Mouse (Mus musculus): ENCODE results near the gene Lrrc7. TPM values are rescaled to one million over a fixed set of nuclear protein-coding genes. Genes with fewer than 3 reads are reported as not detected.

The Lrrc7 gene
- total RNA-seq, 1 experiment: not detected

DNA sequence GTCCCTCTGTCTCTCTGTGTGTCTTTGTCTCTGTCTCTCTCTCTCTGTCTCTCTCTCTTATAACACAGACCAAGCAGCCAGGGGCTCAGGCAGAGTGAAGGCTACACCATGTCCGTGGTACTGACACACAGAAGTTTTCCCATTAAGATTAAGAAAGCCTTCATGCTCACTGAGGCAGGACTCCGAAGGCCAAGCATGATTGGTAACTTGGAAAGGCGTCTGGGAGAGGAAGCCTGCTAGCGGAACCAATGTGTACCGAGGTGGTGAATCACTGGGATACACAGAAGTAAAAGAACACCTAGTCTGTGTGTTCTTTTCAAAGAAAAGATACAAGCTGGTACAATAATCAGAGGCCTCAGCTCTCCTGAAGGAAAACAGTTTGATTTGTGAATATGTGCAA, 484.2 kb downstream of the Lrrc7 start:
- no peak for DNase-seq (ENCODE audit: low read depth, low spot score)
- in situ Hi-C loops (cut with MboI; ENCODE audit: low sequenced_read_pairs in 2 of 2, unreplicated experiment in 2 of 2): no loop called here
- H3K4me3 ChIP-seq (ENCODE audit: insufficient read depth in 1 of 2, low read depth in 1 of 2, low read length in 2 of 2, poor library complexity in 1 of 2, severe bottlenecking in 1 of 2): no peak overlapping the region
- H3K27ac ChIP-seq (ENCODE audit: insufficient read depth, low read depth, low read length, poor library complexity, severe bottlenecking): no peak overlapping the region
- no peaks in the 10 kb centered on the region for H3K36me3 ChIP-seq (ENCODE audit: control insufficient read depth, insufficient read depth, low read length, poor library complexity, severe bottlenecking)
- TF ChIP-seq HCFC1 (IDR thresholded peaks at IDR 0.05; ENCODE audit: borderline replicate concordance, insufficient read depth, low read length) (no peak), ZNF384 (IDR thresholded peaks at IDR 0.05; ENCODE audit: low read depth, low read length) (no peak), ZC3H11A (IDR thresholded peaks at IDR 0.05; ENCODE audit: borderline replicate concordance, low read depth, low read length) (no peak), MAFK (IDR thresholded peaks at IDR 0.05; ENCODE audit: insufficient read depth, low read depth, low read length) (no peak)
- H3K9me3 ChIP-seq (ENCODE audit: control insufficient read depth, insufficient read depth, low read depth, low read length): no peaks in the 10 kb centered on the region
- H3K9ac ChIP-seq (ENCODE audit: insufficient read depth, low read depth, low read length, poor library complexity, severe bottlenecking): no peak overlapping the region
- H3K4me1 ChIP-seq (ENCODE audit: control insufficient read depth in 2 of 2, insufficient read depth in 2 of 2, low read length in 2 of 2, poor library complexity in 1 of 2): no peaks in the 10 kb centered on the region

DNA sequence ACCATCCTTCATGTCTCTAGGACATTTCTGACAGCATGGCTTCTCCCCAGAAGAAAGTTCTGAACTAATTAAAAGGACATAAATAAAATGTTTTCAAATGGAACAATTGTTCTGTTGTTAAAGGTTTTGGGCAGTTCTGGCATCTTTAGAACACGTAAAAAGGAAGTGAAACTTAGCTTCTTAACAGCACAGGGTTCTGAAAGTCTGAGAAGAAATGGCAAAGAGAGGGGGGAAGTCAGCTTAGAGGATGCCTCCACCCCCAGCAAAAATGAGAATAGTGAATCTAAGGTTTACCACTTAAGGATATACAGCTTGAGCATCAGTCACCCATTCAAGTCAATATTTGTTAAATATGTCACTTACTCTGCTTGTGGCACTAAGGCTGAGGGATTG, 484.6 kb downstream of the Lrrc7 start:
- no peak for TF ChIP-seq ZC3H11A (IDR thresholded peaks at IDR 0.05; ENCODE audit: borderline replicate concordance, low read depth, low read length)
- DNase-seq (ENCODE audit: low read depth, low spot score): no peak
- Histone ChIP-seq H3K27ac (ENCODE audit: insufficient read depth, low read depth, low read length, poor library complexity, severe bottlenecking) (no peak overlapping the region), H3K4me3 (ENCODE audit: insufficient read depth in 1 of 2, low read depth in 1 of 2, low read length in 2 of 2, poor library complexity in 1 of 2, severe bottlenecking in 1 of 2) (no peak overlapping the region), H3K9me3 (ENCODE audit: control insufficient read depth, insufficient read depth, low read depth, low read length) (no peaks in the 10 kb centered on the region), H3K4me1 (ENCODE audit: control insufficient read depth in 2 of 2, insufficient read depth in 2 of 2, low read length in 2 of 2, poor library complexity in 1 of 2) (no peaks in the 10 kb centered on the region), H3K9ac (ENCODE audit: insufficient read depth, low read depth, low read length, poor library complexity, severe bottlenecking) (no peak overlapping the region), H3K36me3 (ENCODE audit: control insufficient read depth, insufficient read depth, low read length, poor library complexity, severe bottlenecking) (no peaks in the 10 kb centered on the region)
- in situ Hi-C loops (cut with MboI; ENCODE audit: low sequenced_read_pairs in 2 of 2, unreplicated experiment in 2 of 2): no loop called here

DNA sequence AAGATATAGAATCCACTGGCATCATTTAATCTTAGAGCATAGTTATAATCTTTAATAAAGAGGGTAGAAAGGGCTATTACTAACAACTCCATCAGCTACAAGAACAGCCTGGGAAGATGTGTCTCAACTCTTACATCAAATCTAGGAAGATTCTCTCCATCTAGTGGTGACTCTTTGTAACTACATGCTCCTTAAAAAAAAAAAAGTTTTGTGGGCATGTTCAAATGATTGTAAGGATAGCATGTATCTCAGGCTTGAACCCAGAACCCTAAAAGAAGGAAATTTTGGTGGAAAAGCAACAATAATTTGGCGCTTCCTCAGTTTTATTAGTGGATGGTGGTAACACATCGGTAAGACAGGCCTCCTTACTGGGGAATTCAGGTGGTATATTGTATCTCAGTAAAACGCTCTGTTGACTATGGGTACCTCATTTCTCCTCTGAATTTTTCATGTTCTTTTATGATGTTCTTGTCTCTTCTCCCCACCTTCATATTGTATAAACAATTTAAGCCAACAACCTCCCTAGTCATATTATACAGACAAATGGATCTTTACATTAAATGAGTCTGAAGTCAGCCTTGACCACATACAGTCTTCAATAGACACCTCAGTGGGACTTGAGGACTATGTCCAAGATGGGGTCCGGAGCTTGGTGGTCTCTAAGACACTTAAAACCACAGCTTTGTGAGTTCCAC, 485.2 kb downstream of the Lrrc7 start:
- H3K9me3 ChIP-seq (ENCODE audit: control insufficient read depth, insufficient read depth, low read depth, low read length): no peaks in the 10 kb centered on the region
- in situ Hi-C loops (cut with MboI; ENCODE audit: low sequenced_read_pairs in 2 of 2, unreplicated experiment in 2 of 2): no loop called here
- H3K27ac ChIP-seq (ENCODE audit: insufficient read depth, low read depth, low read length, poor library complexity, severe bottlenecking): no peak overlapping the region
- TF ChIP-seq MAFK (IDR thresholded peaks at IDR 0.05; ENCODE audit: insufficient read depth, low read depth, low read length) (no peak), ZNF384 (IDR thresholded peaks at IDR 0.05; ENCODE audit: low read depth, low read length) (peak; percentile 96)
- H3K4me3 ChIP-seq (ENCODE audit: insufficient read depth in 1 of 2, low read depth in 1 of 2, low read length in 2 of 2, poor library complexity in 1 of 2, severe bottlenecking in 1 of 2): no peak overlapping the region
- no peaks in the 10 kb centered on the region for H3K36me3 ChIP-seq (ENCODE audit: control insufficient read depth, insufficient read depth, low read length, poor library complexity, severe bottlenecking)
- no peaks in the 10 kb centered on the region for H3K4me1 ChIP-seq (ENCODE audit: control insufficient read depth in 2 of 2, insufficient read depth in 2 of 2, low read length in 2 of 2, poor library complexity in 1 of 2)
- H3K9ac ChIP-seq (ENCODE audit: insufficient read depth, low read depth, low read length, poor library complexity, severe bottlenecking): no peak overlapping the region
- DNase-seq (ENCODE audit: low read depth, low spot score): peak; percentile 33

- no peaks in the 10 kb centered on the region for H3K36me3 ChIP-seq (ENCODE audit: control insufficient read depth, insufficient read depth, low read length, poor library complexity, severe bottlenecking)
- no peak overlapping the region for H3K4me3 ChIP-seq (ENCODE audit: insufficient read depth in 1 of 2, low read depth in 1 of 2, low read length in 2 of 2, poor library complexity in 1 of 2, severe bottlenecking in 1 of 2)
- H3K9ac ChIP-seq (ENCODE audit: insufficient read depth, low read depth, low read length, poor library complexity, severe bottlenecking): no peak overlapping the region
- no peaks in the 10 kb centered on the region for H3K4me1 ChIP-seq (ENCODE audit: control insufficient read depth in 2 of 2, insufficient read depth in 2 of 2, low read length in 2 of 2, poor library complexity in 1 of 2)
- no peaks in the 10 kb centered on the region for H3K9me3 ChIP-seq (ENCODE audit: control insufficient read depth, insufficient read depth, low read depth, low read length)
- in situ Hi-C loops (cut with MboI; ENCODE audit: low sequenced_read_pairs in 2 of 2, unreplicated experiment in 2 of 2): no loop called here
- no peak for DNase-seq (ENCODE audit: low read depth, low spot score)
- TF ChIP-seq MAFK (IDR thresholded peaks at IDR 0.05; ENCODE audit: insufficient read depth, low read depth, low read length): no peak
- TF ChIP-seq CHD2 (IDR thresholded peaks at IDR 0.05; ENCODE audit: low read depth, low read length): no peak
- TF ChIP-seq ZC3H11A (IDR thresholded peaks at IDR 0.05; ENCODE audit: borderline replicate concordance, low read depth, low read length): no peak
- no peak for TF ChIP-seq ZNF384 (IDR thresholded peaks at IDR 0.05; ENCODE audit: low read depth, low read length)
- no peak for TF ChIP-seq HCFC1 (IDR thresholded peaks at IDR 0.05; ENCODE audit: borderline replicate concordance, insufficient read depth, low read length)
- H3K27ac ChIP-seq (ENCODE audit: insufficient read depth, low read depth, low read length, poor library complexity, severe bottlenecking): no peak overlapping the region
Observed at GRCm38 (mm10) chr3:158075004-158075403, 487.0 kb downstream of the Lrrc7 start.

GRCm38 (mm10) chr3:158068613-158069263, 493.3 kb downstream of the Lrrc7 start:
- Histone ChIP-seq H3K9ac (ENCODE audit: insufficient read depth, low read depth, low read length, poor library complexity, severe bottlenecking) (no peak overlapping the region), H3K9me3 (ENCODE audit: control insufficient read depth, insufficient read depth, low read depth, low read length) (no peaks in the 10 kb centered on the region), H3K4me3 (ENCODE audit: insufficient read depth in 1 of 2, low read depth in 1 of 2, low read length in 2 of 2, poor library complexity in 1 of 2, severe bottlenecking in 1 of 2) (no peak overlapping the region), H3K4me1 (ENCODE audit: control insufficient read depth in 2 of 2, insufficient read depth in 2 of 2, low read length in 2 of 2, poor library complexity in 1 of 2) (no peaks in the 10 kb centered on the region), H3K36me3 (ENCODE audit: control insufficient read depth, insufficient read depth, low read length, poor library complexity, severe bottlenecking) (peaks cover 7% of the 10 kb centered on the region), H3K27ac (ENCODE audit: insufficient read depth, low read depth, low read length, poor library complexity, severe bottlenecking) (no peak overlapping the region)
- TF ChIP-seq ZC3H11A (IDR thresholded peaks at IDR 0.05; ENCODE audit: borderline replicate concordance, low read depth, low read length): no peak
- no peak for TF ChIP-seq CHD2 (IDR thresholded peaks at IDR 0.05; ENCODE audit: low read depth, low read length)
- no peak for TF ChIP-seq HCFC1 (IDR thresholded peaks at IDR 0.05; ENCODE audit: borderline replicate concordance, insufficient read depth, low read length)
- TF ChIP-seq ZNF384 (IDR thresholded peaks at IDR 0.05; ENCODE audit: low read depth, low read length): no peak
- no peak for TF ChIP-seq MAFK (IDR thresholded peaks at IDR 0.05; ENCODE audit: insufficient read depth, low read depth, low read length)
- peak; percentile 6 for DNase-seq (ENCODE audit: low read depth, low spot score)
- in situ Hi-C loops (cut with MboI; ENCODE audit: low sequenced_read_pairs in 2 of 2, unreplicated experiment in 2 of 2): no loop called here
